Mouse (Mus musculus) gastrocnemius, adult 8-10 months (tissue): ENCODE data around the gene Zkscan2. TPM values are rescaled to one million over a fixed set of nuclear protein-coding genes. Genes with fewer than 3 reads are reported as not detected.

Source experiments
- DNase-seq, 2 experiments: peaks; one replicate each; pipeline ENCODE4 v3.0.0; 2022; ENCODE audit warnings: low spot score in 2 of 2
- total RNA-seq, 4 experiments: library from RNA; stranded (reverse); gene quantifications; 2 replicates each; pipeline ENCODE4 v1.2.4; 2022

Zkscan2 gene
- total RNA-seq, result under 1 TPM; 0.07 to 0.19 (median 0.15) TPM

GRCm38 (mm10) chr7:123500239-123501219 lies at the start of gene Zkscan2:
Gene Zkscan2 (minus strand): TSS chr7:123500449.
- peak; percentile 6 to 46 for DNase-seq

GRCm38 (mm10) chr7:123529190-123529589 lies 28.9 kb upstream of the Zkscan2 start:
- no peak for DNase-seq

DNA sequence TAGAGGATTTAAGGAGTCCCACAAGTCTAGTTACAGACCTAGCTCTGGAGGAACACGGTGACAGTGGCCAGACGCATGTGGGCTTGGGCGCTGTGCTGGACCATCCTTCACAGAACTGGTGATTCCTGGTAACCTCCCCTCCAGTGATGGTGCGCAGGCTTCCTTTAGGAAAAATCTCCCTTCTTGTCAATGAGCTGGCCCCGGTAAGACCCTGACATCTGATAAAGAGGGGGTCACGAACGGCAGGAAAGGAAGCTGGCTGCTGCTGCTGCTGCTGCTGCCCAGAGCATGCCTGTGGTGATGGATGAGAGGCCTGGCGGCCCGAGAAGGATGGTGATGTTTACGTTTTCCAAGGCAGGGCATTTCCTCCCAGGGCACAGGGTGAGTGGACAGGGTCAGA lies 25.5 kb upstream of the Zkscan2 start:
- no peak for DNase-seq

DNA sequence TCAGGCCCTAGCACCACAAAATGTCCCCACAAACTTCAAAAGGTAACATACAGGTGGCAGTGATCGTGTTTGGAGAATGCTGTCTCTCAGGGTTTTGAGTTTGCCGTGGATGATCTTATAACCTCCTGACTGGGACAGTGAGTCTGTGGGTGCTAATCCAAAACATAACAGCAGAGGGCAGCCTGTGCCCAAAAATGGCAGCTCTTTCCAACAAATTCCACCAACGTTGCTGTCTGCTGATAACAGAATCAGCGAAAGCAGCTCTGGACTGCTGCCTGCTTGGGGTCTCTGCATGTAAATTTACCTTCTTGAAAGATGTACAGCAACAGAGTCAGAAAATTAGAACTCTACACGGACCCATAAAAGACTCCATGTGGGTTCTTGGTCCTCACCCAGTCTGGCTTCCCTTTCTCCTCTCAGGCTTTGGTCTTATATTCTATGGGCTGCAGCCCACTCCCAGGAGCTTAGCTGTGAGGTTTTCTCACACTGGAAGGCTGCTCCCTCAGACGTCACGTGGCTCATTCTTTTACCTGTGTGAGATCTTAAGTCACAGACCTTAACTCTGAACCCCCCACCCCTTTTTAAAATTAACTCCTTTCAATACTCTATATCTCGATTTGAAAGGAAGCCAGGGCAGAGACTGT lies 24.1 kb upstream of the Zkscan2 start:
- no peak for DNase-seq

DNA sequence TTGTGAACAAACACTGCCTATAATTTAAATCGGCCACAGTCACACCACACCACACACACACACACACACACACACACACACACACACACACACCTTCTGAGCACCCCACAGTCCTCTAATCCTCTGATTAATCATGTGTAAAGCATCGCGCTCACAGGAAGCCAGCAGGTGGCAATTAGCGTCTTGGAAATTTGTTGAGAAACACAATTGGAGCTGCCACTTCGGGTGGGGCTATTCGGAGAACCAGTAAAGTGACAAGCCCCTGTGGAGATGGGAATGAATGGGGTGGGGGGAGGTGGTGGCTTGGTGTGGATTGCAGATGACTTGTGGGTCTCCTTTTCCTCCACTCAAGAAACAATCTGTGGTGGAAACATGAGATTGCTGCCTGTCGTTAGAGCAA lies 7.7 kb upstream of the Zkscan2 start:
- DNase-seq, result no peak

DNA sequence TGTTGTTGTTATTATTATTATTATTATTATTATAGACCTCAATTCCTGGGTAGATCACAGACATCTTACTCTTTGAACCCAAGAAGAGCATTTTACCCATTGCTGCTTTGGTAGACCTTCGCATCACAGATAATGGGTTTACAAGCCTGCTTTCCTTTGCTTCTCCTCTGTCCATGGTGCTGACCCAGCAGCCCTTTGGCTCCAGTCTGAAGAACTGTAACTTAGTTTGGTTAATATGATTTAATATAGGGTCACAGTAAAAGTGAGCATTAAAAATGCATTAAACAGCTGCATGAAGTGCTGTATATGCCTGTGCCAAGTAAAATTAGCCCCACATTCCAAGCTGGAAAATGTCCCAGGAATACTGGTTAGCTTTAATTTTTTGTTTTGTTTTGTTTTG lies 3.1 kb upstream of the Zkscan2 start:
- DNase-seq, result no peak

DNA sequence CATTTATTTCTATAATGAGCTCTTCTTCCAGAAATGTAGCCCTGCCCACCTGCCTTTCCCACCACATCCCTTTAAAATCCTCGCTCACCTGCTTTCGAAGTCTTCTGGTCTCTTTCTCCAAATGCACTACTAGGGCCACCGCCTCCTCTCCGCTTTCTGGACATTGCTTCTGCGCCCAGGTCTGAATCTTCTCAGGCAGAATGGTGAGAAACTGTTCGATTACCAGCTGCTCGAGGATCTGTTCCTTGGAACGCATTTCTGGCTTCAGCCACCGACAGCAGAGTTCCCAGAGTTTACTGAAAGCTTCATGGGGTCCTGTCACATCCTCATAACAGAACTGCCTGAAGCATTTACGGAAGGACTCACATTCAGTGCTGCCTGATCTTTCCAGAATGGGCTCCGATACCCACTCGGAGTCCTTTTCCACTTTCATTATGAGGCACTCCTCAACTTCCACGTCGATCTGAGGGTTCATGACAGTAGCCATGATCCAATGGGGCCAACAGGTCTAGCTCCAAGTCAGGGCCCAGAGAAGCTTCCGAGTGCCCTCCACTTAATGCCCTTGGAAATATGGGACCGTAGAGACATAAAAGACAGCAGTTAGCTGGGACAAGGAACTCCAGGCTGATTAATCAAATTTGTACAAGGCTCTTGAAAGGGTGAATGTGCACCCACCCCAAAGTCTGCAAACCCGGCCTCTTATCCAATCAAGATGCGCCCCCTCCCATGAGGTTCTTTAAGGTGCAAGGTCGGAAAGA lies 589 bp downstream of the Zkscan2 start:
- DNase-seq, result no peak

DNA sequence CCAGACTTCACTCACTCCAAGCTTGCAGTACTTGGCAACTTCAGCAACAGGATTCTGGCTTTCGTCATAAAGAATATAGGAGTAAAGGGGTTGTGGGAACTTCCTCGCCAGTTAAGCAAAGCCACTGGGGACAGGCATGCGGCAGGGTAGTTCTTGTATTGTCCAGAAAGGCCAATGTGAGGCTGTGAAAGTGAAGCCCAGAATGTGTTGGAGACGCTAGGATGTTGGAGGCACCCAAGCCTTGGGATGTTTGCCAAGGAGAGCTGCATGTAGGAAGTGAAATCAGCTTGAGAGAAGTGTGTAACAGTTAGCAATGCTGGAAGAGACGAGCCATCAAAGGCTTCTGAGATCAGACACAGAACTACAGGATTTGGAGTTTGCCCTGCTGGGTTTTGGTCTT lies 12.5 kb downstream of the Zkscan2 start:
- no peak for DNase-seq

DNA sequence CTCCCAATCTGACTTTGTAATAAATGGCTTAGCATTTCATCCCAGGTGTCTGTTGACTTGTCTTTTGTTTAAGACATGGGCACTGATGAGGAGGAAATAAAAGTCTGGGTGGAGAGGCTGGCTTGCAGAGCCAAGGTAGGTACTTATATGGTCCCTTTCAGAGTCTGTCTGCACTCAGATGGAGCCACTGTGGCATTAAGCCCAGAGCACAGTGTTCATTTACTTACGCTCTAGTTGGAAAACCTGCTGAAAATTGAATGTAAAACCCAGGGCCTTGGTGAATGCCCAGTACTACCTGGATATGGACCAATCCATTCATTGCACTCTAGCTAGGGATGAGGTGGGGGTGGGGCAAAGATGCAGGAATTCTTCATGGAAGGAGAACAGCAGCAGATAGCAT lies 32.3 kb downstream of the Zkscan2 start:
- DNase-seq, result no peak

- peak; percentile 25 to 26 for DNase-seq
These were observed 34.4 kb downstream of the Zkscan2 start for GRCm38 (mm10) chr7:123465692-123466387.

GRCm38 (mm10) chr7:123463569-123463968 lies 36.7 kb downstream of the Zkscan2 start:
- no peak for DNase-seq

GRCm38 (mm10) chr7:123462070-123462501 lies 38.2 kb downstream of the Zkscan2 start, which contains the start of gene Aqp8:
Gene Aqp8 (plus strand): TSS chr7:123462291.
- no peak for DNase-seq

DNA sequence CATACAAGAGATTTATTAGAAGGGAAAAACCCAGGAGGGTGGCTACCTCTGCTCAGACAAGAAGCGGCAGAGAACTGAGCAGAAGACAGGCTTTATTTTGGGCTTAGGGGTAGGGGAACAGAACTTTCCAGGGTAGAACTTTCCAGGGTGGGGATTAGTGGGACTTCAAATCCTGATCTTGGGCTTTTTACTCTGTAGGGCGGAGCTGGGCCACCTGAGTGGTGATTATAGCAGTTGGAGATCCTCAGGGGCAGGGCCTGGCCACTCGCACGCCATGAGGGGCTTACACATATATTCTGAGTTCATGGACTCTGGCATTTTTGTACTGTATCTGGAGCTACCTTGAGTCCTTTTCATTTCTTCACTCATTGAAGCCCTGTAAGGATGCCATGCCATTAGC lies 38.9 kb downstream of the Zkscan2 start:
- no peak for DNase-seq

- DNase-seq, result no peak
These were observed 41.0 kb downstream of the Zkscan2 start for GRCm38 (mm10) chr7:123459247-123459646.

DNA sequence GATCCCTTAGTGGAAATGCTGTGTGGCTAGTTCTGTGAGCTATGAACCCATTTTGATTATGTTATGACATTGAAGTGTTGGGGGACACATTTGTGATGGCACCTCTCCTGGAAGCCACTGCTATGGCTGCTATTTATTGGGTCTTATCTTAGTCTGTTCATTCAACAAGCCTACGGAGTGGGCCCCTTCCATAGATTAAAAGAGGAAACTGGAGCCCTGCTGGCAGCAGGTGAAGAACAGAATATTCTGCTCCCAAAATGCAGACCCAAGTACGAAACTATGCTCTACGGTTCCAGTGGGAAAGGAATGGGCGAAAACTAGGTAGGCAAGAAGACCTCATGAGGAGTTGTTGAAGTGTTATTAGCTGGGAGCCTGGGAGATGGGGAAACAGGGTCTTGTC lies 41.9 kb downstream of the Zkscan2 start:
- DNase-seq, result no peak

GRCm38 (mm10) chr7:123455088-123455487 lies 45.2 kb downstream of the Zkscan2 start:
- no peak for DNase-seq

- peak in 1 of 2 experiments; percentile 20 for DNase-seq
These were observed 47.2 kb downstream of the Zkscan2 start for GRCm38 (mm10) chr7:123453066-123453465.

GRCm38 (mm10) chr7:123452551-123452950 lies 47.7 kb downstream of the Zkscan2 start:
- DNase-seq, result no peak

GRCm38 (mm10) chr7:123450515-123450914 lies 49.7 kb downstream of the Zkscan2 start:
- no peak for DNase-seq

DNA sequence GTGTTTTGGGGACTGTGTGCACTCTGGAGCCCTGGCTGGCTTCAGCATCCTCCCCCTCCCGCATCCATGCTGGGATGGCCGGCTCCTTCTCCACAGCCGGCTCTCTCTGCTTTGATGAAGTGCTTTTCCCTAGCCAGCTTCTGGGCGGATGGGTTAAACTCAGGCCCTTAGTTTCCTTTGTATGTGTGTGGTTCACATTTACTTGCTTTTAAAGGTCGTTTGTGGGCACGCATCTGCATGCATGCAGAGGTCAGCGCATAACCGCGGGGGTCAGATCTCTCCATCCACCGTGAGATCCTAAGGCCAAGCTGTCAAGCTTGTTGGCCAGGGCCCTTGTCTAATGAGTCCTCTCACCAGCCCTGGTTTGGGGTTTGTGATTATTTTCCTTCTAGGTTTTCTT lies 50.6 kb downstream of the Zkscan2 start:
- DNase-seq, result no peak

DNA sequence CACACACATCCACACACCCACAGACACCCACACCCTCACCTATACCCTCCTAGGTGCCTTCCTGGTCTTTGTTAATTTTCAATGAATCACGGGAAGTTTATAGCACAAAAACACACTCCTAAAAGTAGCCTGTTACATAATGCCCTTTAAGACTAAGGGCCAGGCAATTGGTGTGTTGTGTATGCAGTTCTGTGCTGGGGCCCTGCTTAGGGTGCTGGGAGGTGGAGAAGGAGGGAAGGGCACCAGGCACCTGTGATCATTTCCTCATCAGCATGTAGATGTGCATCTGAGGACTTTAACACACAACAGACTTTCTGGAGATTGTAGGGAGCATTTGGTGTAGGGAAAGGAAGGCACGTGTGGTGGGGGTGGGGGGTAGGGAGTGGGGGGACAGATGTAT lies 51.5 kb downstream of the Zkscan2 start:
- DNase-seq, result no peak
